Mouse (Mus musculus): ENCODE results near the gene Sptbn1.
A peak's percentile ranks its signal among the peaks of the same experiment; 100 is the strongest.

Sptbn1 gene

DNA sequence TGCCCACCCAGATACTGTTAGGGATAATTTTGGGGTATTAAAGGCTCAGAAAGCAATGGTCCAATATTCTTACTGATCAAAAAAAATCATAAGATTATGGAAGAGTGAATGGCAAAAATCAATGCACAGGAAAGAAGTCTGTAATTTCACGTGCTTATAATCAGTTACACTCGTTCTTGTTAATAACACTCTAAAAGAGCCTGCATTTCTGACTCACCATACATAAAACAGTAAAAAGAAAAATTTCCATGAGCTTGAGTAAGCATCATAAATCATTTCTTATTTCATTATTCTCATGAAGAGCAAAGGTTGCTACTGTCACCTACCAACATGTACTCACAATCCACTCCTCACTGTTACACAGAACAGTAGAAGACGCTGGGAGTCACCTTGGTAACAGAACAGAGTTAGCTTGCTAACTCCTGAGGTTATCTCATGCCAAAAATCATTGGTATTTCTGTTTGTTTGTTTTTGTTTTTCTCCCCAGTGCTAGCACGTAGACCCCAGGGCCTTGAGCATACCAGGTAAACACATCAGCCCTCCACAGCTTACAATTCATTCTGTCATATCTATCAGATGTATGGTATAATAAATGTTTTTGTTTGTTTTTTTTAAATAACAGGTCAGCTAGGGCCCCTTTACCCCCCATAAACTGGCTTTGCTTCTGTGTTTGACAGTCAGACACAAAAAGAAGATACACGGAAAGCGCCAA lies 57.7 kb downstream of the Sptbn1 start:
- no peak for DNase-seq

DNA sequence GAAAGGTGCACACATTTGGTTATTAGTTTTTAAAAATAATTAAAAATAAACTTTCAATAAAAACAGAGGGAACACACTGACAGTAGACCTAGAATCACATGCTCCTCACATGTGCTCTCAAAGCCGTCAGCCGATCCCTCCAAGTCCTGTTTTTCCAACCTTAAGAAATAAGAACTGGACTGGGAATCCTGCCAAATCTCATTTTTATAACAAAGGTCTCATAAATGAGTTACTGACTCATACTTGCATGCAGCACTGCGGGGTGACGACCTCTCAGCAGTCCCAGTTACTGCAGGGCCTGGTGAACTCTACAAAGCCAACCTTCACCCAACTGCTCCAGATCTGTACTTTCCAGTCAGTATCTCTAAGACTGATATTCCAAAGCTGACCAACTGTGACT lies 58.5 kb downstream of the Sptbn1 start:
- peak; percentile 68 for DNase-seq

DNA sequence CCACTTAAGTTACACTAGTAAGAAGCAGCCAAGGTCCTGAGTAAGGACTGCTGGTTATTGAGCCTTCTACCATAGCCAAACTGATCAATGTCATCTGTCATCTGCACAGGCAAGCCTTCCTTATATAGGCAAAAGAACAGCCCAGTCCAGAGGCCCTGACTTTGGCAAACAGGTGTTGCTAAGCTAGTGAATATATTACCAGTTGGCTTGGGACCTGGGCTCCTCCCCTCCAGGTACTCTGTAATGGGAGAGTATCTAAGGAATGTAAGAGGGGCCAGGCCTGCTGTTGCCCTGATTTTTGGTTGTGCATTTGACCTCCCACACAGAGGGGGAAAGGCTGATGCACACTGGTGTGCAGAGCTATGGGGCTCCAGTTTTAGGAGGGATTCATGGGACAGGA lies 63.6 kb downstream of the Sptbn1 start:
- DNase-seq, result peak; percentile 46

DNA sequence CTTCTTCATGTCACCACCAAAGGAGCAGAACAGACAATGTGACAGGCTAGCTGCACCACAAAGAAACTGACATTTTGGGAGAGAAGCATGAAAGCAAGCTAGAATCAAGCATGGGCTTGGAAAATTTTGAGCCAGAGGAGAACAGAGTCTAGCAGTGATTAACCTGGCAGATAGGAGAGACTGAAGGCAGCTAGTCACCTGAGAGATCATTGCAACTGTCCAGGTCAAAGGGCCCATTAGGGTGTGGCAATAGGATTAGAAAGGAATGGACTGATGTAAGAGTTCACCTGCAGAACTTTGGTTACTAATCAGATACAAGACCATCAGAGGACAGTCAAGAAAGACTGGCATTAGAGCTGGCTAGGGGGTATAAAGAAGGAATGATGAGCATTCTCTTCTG lies 67.6 kb downstream of the Sptbn1 start:
- DNase-seq, result no peak

DNA sequence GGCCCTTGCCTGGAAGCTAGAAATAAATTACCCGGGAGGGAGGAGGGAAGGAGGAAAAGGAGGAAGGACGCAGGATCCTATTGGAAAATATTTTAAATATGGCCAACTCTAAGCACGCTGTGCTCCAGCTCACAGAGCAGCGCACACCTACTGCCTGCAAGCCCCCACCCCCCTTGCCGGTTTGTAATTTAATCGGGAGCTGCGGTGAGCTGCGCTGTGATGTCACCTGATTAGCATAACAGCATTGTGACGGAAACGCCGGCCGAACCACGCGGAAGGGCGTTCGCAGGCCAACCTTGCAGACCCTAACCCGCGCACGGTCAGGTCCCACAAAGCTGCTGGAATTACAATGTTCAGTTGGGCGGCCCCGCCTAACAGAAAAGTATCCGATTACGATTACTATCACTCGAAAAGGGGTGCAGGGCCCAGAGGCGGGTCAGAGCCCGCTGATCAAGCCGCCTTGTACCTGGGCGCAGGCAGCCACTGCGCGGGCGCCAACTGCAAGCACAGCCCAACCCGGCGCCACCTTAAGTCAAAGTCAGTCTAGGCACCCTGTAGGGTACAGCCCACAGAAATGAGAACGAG lies 69.8 kb downstream of the Sptbn1 start:
- DNase-seq, result peak; percentile 82

DNA sequence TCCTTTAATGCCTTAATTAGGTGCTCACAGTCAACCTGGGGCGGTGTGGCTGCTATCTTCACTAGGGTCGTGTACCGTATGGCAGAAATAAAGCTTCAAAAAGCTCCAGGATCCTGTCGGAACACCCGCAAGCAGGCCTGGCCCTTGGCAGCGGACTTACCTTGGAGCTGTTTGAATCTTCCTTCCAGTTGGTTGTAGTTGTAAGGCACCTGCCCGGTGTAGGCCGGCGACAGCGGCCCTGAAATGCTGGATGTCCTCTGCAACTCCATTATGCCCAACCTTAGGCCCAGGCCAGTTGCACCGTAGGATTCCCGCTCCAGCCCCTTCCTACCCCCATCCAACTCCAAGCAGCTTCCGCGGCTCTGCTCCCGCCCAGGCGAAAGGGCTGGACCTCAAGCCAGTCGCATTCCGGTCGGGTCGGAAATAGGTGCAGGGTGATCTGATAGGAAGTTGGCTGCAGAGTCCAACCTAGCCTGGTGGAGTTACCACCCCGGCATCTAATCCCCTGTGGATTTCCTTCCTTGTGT lies 70.3 kb downstream of the Sptbn1 start:
- DNase-seq, result peak; percentile 84

DNA sequence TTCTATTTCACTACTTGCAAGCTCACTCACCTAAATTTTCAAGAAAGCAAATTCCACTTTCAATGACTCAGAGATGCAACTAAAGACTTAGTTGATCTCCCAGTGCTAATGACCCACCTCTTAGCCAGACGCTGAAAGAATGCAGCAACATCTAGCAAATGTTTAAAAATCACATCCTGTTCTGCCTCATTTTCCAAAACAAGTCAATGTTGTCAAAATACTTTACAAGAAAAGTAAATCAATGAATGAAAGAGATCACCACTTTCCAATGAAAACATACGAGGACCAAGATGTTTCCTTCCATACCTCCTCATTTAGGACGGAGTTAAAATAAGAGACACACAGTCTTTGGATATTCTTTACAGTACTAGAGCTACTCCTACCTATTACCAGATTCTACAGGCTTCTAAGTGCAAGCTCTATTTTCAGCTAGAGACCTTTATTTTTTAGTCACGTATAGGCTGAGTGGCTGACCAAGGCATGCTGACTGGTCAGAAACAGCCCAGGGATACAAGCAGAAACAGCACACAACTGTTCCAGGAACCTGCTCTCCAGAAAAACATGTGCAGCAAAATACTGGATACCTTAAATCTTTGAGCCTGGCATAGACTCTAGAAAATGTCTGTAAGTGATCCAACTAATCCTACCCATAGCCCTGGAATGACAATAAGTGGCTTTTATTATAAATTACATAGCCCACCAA lies 71.5 kb downstream of the Sptbn1 start:
- DNase-seq, result no peak

DNA sequence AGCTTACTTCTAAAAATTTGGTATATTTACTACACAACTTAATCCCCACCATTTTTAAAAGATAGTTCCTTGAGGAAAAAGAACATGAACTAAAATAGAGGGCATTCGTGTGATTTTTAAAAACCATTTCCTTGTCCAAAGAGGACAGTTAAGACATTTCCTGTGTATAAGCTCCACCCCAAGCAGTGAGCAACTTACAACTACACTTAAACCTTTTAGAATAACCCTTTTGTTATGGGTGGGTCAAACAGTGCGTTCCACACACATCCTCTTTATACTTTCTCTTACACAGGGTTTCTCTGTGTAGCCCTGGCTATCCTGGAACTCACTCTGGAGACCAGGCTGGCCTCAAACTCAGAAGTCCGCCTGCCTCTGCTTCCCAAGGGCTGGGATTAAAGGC lies 72.2 kb downstream of the Sptbn1 start:
- DNase-seq, result no peak

DNA sequence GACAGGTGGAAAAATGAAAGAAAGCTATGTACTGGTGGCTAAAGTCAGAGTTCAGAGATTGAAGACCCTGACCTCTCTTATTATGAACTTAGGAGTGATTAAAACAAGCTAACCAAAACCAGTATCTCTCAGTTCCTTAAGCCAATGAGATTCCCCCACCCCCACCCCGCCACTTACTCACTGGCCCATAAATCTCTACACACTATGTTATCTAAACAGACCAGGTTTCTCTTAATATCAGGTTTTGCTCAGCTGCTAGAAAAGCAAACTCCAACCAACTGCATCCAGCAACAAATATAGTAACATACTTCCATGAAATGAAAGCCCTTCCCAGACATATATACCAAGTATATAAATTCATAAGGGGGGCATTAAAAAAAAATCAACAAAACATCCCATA lies 73.2 kb downstream of the Sptbn1 start:
- DNase-seq, result no peak

DNA sequence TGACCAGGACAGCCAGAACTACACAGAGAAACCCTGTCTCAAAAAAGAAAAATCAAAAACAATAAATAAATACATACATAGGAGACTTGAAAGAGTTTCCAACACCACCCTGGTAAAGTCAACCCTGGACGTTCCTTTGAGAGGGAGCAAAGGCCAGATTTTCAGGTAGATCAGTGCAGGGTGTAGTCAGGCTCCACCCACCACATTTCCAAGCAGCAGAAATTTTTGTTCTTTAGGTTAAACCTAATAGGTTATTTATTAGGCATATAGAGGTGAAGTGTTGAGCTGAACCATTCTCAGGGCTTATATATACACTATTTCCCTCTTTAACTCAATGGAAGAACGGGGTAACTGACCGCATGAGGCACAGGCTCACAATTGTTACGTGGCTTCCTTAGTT lies 77.0 kb downstream of the Sptbn1 start:
- no peak for DNase-seq

DNA sequence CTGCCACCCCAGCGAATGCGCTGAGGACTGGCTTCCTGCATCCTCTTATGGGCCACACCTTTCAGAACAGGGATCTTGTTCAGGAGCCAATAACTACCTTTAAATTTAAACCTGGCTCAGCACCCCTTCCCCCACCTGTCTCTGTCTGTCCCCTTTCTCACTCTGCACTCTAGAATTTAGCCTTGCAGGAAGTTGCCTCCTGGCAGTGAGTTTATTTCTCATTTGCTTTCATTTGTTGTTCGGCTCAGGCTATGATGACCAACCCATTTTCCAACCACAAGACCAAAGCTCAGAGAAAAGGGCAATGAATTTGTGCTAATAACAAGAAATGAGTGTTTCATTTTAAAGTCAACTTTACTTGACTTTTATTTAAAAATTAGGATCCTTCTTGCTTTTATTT lies 77.9 kb downstream of the Sptbn1 start:
- no peak for DNase-seq

DNA sequence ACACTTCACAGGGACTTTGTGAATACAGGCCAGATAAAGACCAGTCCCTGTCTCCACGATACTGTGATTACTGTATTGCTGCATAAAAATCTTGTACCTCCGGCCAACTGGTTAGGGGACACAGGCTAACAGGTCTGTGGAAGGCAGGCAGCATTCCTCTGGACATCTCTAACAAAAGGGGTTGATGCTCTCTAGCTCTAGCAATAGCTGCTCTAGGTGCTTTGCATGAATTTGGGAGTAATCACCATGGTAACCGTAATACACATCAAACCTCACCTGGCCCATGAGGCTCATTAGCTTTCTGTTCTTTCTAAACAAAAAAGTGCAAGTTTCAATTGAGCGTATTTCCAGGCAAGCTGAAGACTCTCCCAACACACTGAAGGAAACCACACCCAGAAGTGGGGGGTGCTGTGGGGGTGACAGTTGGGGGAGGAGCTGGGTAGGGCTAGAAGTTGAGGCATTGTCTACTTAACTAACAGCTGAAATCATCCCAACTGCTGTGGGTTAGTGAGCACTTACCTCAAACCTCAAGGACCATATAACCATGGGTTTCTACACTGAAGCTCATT lies 81.0 kb downstream of the Sptbn1 start:
- DNase-seq, result peak; percentile 64

DNA sequence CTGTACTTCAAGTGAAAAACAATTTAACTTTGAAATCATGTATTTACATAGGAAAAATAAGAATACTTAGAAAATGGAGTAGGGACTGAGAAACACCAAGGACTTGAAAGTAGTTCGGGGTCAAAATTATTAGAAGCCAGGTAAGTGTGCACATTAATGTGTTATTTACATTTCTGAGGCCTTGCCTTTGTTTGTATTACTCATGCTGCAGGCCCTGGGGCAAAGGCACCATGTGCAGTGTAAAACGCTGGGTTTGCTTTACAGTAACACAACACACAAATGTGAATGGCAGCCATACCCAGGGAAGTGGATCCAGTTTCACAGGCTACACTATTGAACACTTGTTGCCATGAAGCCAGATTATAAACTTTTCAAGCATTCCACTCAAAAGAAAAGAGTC lies 83.4 kb downstream of the Sptbn1 start:
- DNase-seq, result no peak

DNA sequence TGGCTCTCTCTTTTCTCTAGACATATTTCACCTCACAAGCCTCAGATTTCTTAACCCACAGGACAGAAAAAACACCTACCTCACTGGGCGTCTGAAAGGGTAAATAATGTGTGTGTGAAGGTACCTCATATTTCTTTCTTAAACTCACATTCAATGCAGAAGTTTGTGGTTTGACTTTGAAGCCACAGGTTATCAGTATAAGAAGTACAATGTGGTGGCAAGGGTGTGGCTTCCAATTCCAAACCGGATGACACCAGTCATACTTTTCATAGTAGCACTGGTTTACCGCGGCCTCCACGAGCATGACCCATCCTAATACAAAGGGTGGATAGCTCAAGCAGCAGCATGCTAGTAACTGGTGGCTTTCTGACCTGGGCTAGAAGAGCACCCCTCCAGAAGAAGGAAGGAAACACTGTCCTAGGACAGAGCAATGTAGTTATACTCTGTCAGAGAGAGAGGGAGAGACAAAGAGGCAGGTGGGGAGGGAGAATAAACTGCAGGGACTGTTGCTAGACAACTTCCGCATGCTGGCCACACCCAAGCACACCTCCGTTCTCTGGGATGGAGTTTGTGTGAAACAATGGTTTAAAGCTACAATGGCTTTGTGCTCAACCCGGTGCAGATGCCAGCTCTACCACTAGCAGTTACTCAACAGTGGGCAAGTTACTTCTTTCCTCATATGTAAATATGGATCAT lies 85.1 kb downstream of the Sptbn1 start:
- DNase-seq, result peak; percentile 57

DNA sequence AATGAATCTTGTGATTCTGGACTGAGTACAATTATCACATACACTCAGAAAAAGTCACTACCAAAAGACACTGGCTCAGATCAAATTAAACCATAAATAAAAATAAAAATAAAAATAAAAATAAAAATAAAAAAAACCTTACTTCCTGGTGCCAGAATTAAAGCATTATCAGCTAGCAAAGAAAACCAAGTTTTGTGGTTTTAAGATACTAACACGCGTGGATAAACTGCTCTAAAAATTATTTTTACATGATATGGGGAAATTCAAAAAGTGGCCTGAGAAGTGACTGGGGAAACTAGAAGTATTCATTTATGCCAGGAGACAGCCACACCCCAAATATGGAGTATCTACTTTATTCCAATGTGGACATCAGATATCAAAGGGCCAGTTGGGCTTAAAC lies 89.8 kb downstream of the Sptbn1 start:
- DNase-seq, result no peak

DNA sequence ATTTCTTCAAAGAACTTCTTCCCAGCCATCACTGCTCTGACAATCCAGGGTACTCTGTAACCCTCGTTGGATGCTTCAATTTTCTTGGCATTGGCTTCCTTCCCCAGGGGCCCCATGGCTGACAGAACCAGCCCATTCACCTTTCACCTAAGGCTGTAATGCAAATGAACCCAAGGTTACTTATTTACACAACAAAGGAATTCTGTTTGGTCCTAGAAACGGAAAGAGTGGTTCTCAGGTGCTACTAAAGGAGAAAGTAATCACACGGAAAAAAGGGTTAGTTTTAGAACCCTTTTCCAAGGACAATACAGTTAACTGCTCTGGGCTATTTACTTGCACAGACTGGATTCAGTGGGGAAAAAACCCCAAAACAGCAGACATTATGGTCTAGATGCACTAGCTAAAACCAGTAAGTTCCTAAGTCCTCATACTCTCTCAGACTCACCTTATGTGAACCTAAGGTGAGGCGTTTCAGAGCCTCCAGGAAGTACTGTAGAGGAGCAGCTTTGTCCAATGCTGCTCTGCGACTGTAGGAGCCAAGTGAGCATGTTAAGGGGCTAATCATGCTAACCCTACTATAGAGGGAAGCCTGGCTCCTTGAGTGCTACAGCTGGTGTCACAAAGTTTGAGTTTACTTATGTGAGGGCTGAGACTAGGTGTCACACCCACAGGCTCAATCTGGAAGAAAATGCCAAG lies 90.7 kb downstream of the Sptbn1 start:
- no peak for DNase-seq

DNA sequence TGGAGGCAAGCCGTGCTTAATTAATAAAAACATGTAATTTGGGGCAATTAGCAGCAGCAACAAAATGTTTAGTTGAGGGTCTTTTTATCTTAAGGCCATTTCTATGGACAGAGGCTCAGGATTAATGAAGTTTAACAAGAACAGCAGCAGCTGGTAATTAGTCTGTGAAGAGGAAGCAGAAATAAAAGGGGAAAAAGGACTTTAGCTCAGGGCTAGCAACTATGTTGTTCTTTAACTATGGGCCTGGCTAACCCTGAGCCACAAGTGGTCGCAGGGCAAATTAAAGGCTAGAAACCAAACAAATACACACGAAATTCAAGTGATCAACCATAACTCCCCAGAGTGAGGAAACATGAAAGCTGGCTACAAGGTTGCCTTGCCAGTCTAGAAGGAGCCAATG lies 91.9 kb downstream of the Sptbn1 start:
- no peak for DNase-seq

DNA sequence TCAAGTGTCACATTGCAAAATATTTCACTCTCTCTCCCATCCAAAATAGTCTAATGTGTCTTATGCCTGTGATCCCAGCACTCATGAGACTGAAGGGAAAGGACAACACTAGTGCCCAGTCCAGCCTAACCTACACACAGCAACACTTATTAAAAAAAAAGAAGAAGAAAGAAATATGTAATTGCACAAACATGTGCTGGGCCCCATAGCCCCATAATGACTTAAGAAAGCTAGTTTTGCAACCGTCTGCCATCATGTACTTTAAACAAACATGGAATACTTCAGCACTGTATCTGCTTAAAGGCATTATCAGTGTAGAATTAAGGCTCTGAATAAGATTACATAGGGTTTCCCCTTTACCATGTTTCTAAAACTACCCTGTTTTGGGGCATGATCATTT lies 92.4 kb downstream of the Sptbn1 start:
- DNase-seq, result no peak

DNA sequence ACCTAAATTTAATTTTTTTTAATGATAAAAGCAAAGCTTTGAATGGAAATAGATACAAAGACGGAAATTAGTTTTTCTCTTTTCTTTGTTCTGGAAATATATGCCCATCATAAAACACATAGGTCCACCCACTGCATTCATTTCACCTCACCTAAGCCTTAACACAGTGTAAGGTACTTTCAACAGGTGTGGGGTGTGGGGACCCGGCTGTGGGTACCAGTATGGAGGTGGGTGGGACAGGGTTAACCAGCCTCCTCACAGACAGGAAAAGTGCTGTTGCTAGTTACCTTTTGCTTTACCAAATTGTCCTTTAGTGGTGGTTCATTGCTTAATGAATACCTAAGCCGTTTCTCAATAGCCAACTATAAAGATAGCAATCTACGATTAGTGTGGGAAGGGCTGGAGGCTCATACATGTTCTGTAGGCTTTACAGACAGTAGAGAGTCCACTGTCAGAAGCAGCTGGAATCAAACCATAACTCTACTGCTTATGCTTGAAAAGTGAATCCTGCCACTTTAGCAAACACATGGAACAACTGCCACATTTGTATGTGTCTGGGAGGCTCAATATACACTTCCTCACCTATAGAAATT lies 96.3 kb downstream of the Sptbn1 start:
- no peak for DNase-seq

DNA sequence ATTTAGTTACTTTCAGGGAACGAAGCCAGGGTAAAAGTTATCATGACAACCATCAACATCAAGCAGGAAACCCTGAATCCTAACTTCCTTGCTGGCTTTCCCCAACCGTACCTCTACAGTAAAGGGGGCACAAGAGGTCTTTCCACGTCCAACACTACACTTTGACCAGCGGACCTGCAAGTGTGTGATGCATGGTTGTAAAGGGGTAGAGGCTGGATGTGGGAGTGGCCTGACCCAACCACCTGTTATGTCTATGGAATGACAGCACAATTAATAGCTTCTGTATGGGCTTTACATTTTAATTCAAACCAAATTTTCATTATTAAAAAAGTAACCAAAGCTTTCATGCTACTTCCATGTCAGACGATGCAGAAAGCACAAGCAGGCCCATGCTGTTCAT lies 96.8 kb downstream of the Sptbn1 start:
- no peak for DNase-seq

DNA sequence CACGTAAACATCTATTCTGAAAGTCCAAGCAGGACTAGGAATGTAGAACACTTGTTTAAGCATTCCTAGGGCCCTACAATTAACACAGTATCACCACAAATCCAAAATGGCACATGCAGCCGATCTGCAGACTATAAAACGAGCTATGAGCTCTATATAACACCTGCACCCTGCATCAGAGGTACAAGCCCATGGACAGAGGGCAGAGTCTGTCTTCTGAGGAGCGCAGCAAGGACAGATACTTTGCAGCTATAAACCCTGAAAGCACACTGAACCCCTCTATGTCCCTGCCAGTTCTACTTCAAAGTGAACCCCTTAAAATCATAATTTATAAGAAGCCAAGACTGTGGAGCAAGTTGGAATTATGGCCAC lies 101.4 kb downstream of the Sptbn1 start:
- DNase-seq, result no peak

DNA sequence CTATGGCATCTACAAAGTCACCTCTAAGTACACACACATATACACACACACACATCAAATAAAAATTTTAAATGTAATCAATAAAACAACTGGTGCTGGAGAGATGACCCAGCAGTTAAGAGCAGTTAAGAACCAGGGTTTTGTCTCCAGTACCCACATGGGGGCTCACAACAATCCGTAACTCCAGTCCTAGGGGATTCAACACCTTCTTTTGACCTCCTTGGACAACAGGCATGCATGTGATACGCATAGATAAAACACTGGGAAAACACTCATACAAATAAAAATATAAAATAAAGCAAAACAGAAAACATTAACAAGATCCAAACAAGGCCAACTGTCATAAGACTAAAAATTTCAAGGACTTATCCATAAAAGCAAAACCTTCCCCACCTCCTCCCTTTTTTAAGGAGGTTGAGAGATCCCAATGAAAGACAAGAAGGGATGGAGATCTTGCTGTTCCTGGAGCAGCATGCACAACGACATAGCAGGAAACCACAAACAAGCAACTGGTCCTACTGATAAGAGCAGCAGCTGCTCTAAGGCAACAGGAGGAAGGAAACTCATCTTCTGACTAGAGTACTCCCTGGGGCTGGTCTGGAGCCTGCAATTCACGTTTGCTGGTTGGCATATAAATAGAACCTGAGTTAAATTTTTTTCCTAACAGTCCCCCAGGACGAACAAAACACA lies 102.0 kb downstream of the Sptbn1 start:
- DNase-seq, result peak; percentile 74
